Mouse (Mus musculus) heart, embryonic 15.5 days (tissue): ENCODE measurements around the gene Cdca4. TPM values are rescaled to one million over a fixed set of nuclear protein-coding genes. Genes with fewer than 3 reads are reported as not detected.
"Not testable (repeated sequence)": the region's sequence is repeated elsewhere in the genome, so short reads cannot be mapped to it uniquely, and the experiment has no call there.

Source experiments
- ATAC-seq: fragments of 200-750 bp; cut with Nextera tagmentation; replicated peaks from 2 replicates; pipeline ENCODE4 v1.8.0; 2017; ENCODE audit warnings: low read depth, moderate TSS enrichment; ENCODE audit not compliant: insufficient number of reproducible peaks, insufficient read depth, low FRiP score
- H3K27ac ChIP-seq: fragments of 300-500 bp; sonication (generic); 2 replicates; pipeline ENCODE4 v1.5.1; 2015; ENCODE audit warnings: mild to moderate bottlenecking, inconsistent platforms
- H3K27me3 ChIP-seq: fragments of 300-500 bp; sonication (generic); 2 replicates; pipeline ENCODE4 v1.6.1; 2015; ENCODE audit warnings: inconsistent platforms
- H3K36me3 ChIP-seq: fragments of 300-500 bp; sonication (generic); 2 replicates; pipeline ENCODE4 v1.6.1; 2015; ENCODE audit warnings: mild to moderate bottlenecking, inconsistent platforms
- H3K4me1 ChIP-seq: fragments of 300-500 bp; sonication (generic); replicated peaks from 2 replicates; pipeline ENCODE4 v1.6.1; 2015; ENCODE audit warnings: inconsistent platforms
- H3K4me2 ChIP-seq: fragments of 300-500 bp; sonication (generic); 2 replicates; pipeline ENCODE4 v1.6.1; 2015; ENCODE audit warnings: inconsistent platforms, mild to moderate bottlenecking, moderate library complexity
- H3K4me3 ChIP-seq: fragments of 300-500 bp; sonication (generic); 2 replicates; pipeline ENCODE4 v1.5.1; 2015; ENCODE audit warnings: mild to moderate bottlenecking, inconsistent platforms
- H3K9ac ChIP-seq: fragments of 300-500 bp; sonication (generic); 2 replicates; pipeline ENCODE4 v1.6.1; 2015; ENCODE audit warnings: mild to moderate bottlenecking, inconsistent platforms
- H3K9me3 ChIP-seq: fragments of 300-500 bp; sonication (generic); replicated peaks from 2 replicates; pipeline ENCODE4 v1.6.1; 2016; ENCODE audit warnings: inconsistent platforms
- WGBS: fragments of 180-500 bp; shearing (Covaris S2); methylation state at CpG from one replicate; pipeline ENCODE4 v1.1.7; 2015; ENCODE audit warnings: mixed read lengths; 5-methylcytosine and 5-hydroxymethylcytosine counted together
- polyA plus RNA-seq: library from polyadenylated mRNA; unstranded; fragments of >200 nt; fragmentation: Nextera tagmentation; extraction: Ambion mirVana; gene quantifications from 2 replicates; pipeline ENCODE4 v1.2.1, GENCODE M21; 2015

Gene Cdca4
- polyA plus RNA-seq, 1 experiment from 2014 or later, result 34.6 TPM

GRCm38 (mm10) chr12:112821216-112821615 is 8.0 kb downstream of the Cdca4 start:
- H3K9me3 ChIP-seq, result no peaks in the 10 kb centered on the region
- no peak overlapping the region for H3K9ac ChIP-seq
- peak overlapping the region; percentile 60 for H3K27ac ChIP-seq
- no peak overlapping the region for H3K4me3 ChIP-seq
- no peak overlapping the region; the same call in 1 of the 2 replicates for H3K4me2 ChIP-seq
- 42% methylated on average over 1 of the region's 1 CpGs for WGBS
- H3K27me3 ChIP-seq, result no peaks in the 10 kb centered on the region
- peaks cover 26% of the 10 kb centered on the region for H3K36me3 ChIP-seq
- no peak; the same call in 1 of the 2 replicates for ATAC-seq
- peaks cover 55% of the 10 kb centered on the region for H3K4me1 ChIP-seq

GRCm38 (mm10) chr12:112820401-112820999 is 8.7 kb downstream of the Cdca4 start:
- H3K27ac ChIP-seq, result no peak overlapping the region

GRCm38 (mm10) chr12:112819057-112819662 is 10.1 kb downstream of the Cdca4 start:
- peaks cover 30% of the 10 kb centered on the region for H3K36me3 ChIP-seq
- H3K4me2 ChIP-seq, result no peak overlapping the region
- WGBS, result 92% methylated on average over 8 of the region's 8 CpGs
- H3K27ac ChIP-seq, result no peak overlapping the region
- ATAC-seq, result no peak
- H3K9me3 ChIP-seq, result no peaks in the 10 kb centered on the region
- no peak overlapping the region for H3K9ac ChIP-seq
- no peak overlapping the region for H3K4me3 ChIP-seq
- peaks cover 36% of the 10 kb centered on the region for H3K4me1 ChIP-seq
- H3K27me3 ChIP-seq, result no peaks in the 10 kb centered on the region

More at GRCm38 (mm10) chr12:112820401-112820999, 8.7 kb downstream of the Cdca4 start:
- Histone ChIP-seq H3K4me1 (peaks cover 48% of the 10 kb centered on the region), H3K9me3 (no peaks in the 10 kb centered on the region), H3K9ac (no peak overlapping the region), H3K4me2 (no peak overlapping the region), H3K4me3 (no peak overlapping the region), H3K27me3 (no peaks in the 10 kb centered on the region), H3K36me3 (peaks cover 30% of the 10 kb centered on the region)
- no peak; the same call in 1 of the 2 replicates for ATAC-seq
- 82% methylated on average over 12 of the region's 12 CpGs for WGBS

- not testable (repeated sequence) for ATAC-seq, H3K9ac ChIP-seq, H3K9me3 ChIP-seq, H3K4me3 ChIP-seq, H3K4me2 ChIP-seq, H3K27me3 ChIP-seq
- Histone ChIP-seq H3K27ac (0 out of 2 replicates have a peak overlapping the region, but pooled peaks have one; percentile 24), H3K36me3 (peaks cover 30% of the 10 kb centered on the region), H3K4me1 (peaks cover 23% of the 10 kb centered on the region)
- WGBS, result 82% methylated on average over 7 of the region's 7 CpGs
These were observed 12.4 kb downstream of the Cdca4 start for GRCm38 (mm10) chr12:112816866-112817265.

- no peak for ATAC-seq
- peaks cover 27% of the 10 kb centered on the region for H3K36me3 ChIP-seq
- WGBS, result 52% methylated on average over 4 of the region's 4 CpGs
- H3K4me3 ChIP-seq, result no peak overlapping the region
- 0 out of 2 replicates have a peak overlapping the region, but pooled peaks have one; percentile 24 for H3K27ac ChIP-seq
- no peak overlapping the region for H3K9ac ChIP-seq
- no peaks in the 10 kb centered on the region for H3K27me3 ChIP-seq
- H3K4me2 ChIP-seq, result no peak overlapping the region
- no peaks in the 10 kb centered on the region for H3K9me3 ChIP-seq
- peaks cover 23% of the 10 kb centered on the region for H3K4me1 ChIP-seq
These were observed 12.9 kb downstream of the Cdca4 start for GRCm38 (mm10) chr12:112816294-112816693.

- Histone ChIP-seq H3K27me3 (no peaks in the 10 kb centered on the region), H3K9ac (no peak overlapping the region), H3K9me3 (no peaks in the 10 kb centered on the region), H3K27ac (no peak overlapping the region), H3K4me3 (no peak overlapping the region), H3K4me2 (no peak overlapping the region), H3K4me1 (peaks cover 28% of the 10 kb centered on the region), H3K36me3 (peaks cover 14% of the 10 kb centered on the region)
- ATAC-seq, result no peak
- 65% methylated on average over 14 of the region's 14 CpGs for WGBS
These were observed 14.3 kb downstream of the Cdca4 start for GRCm38 (mm10) chr12:112814682-112815470.

- no peaks in the 10 kb centered on the region for H3K27me3 ChIP-seq
- peaks cover 39% of the 10 kb centered on the region for H3K4me1 ChIP-seq
- no peak overlapping the region for H3K27ac ChIP-seq
- 0 out of 2 replicates have a peak, but pooled peaks cover 4% of the 10 kb centered on the region for H3K36me3 ChIP-seq
- H3K4me3 ChIP-seq, result no peak overlapping the region
- H3K9ac ChIP-seq, result no peak overlapping the region
- no peak overlapping the region for H3K4me2 ChIP-seq
- no peak for ATAC-seq
- H3K9me3 ChIP-seq, result no peaks in the 10 kb centered on the region
- 91% methylated on average over 7 of the region's 7 CpGs for WGBS
These were observed 15.9 kb downstream of the Cdca4 start for GRCm38 (mm10) chr12:112813370-112813769.

GRCm38 (mm10) chr12:112810092-112810885 is 18.9 kb downstream of the Cdca4 start:
- Histone ChIP-seq H3K9me3 (no peaks in the 10 kb centered on the region), H3K4me2 (peak overlapping the region; percentile 98), H3K4me3 (peak overlapping the region; percentile 82), H3K4me1 (peaks cover 41% of the 10 kb centered on the region), H3K27ac (no peak overlapping the region), H3K9ac (no peak overlapping the region), H3K27me3 (peaks cover 4% of the 10 kb centered on the region), H3K36me3 (no peaks in the 10 kb centered on the region)
- 41% methylated on average over 19 of the region's 19 CpGs for WGBS
- no peak for ATAC-seq

- Histone ChIP-seq H3K27ac (no peak overlapping the region), H3K4me1 (peaks cover 41% of the 10 kb centered on the region), H3K36me3 (no peaks in the 10 kb centered on the region), H3K27me3 (peaks cover 4% of the 10 kb centered on the region), H3K9ac (peak overlapping the region; percentile 69), H3K4me3 (peak overlapping the region; percentile 82), H3K4me2 (peak overlapping the region; percentile 98), H3K9me3 (no peaks in the 10 kb centered on the region)
- WGBS, result 17% methylated on average over 8 of the region's 8 CpGs
- no peak for ATAC-seq
These were observed 19.6 kb downstream of the Cdca4 start for GRCm38 (mm10) chr12:112809641-112810040.

GRCm38 (mm10) chr12:112808587-112809364 is 20.4 kb downstream of the Cdca4 start, which contains the start of gene Clba1:
Gene Clba1, plus strand, starts transcription at chr12:112808937.
- peak; percentile 87 for ATAC-seq
- Histone ChIP-seq H3K27ac (peak within 1 kb of the TSS; percentile 46), H3K4me1 (peaks cover 49% of the 10 kb centered on the region), H3K9me3 (no peaks in the 10 kb centered on the region), H3K4me2 (peak within 1 kb of the TSS; percentile 98), H3K4me3 (peak within 1 kb of the TSS; percentile 82), H3K36me3 (no peaks in the 10 kb centered on the region), H3K9ac (peak within 1 kb of the TSS; percentile 69), H3K27me3 (peaks cover 4% of the 10 kb centered on the region)
- WGBS, result 2% methylated on average over 64 of the region's 64 CpGs
